Mouse (Mus musculus) monocyte, adult 5-6 weeks (primary cell): ENCODE results near the gene Rab20. TPM values are rescaled to one million over a fixed set of nuclear protein-coding genes. Genes with fewer than 3 reads are reported as not detected.

ENCODE experiments used
- ATAC-seq: fragments of 153-309, 156-312 bp; replicated peaks from 2 replicates; pipeline ENCODE4 v1.8.0; 2017; ENCODE audit warnings: mild to moderate bottlenecking; ENCODE audit not compliant: low TSS enrichment, insufficient number of reproducible peaks, severe bottlenecking, poor library complexity, low FRiP score
- total RNA-seq: library from RNA; stranded (forward); fragments of 200-1000, 200-491, 200-594 nt; gene quantifications from 3 replicates; pipeline ENCODE4 v1.2.3, GENCODE M21; 2017

Rab20 gene
- total RNA-seq, 1 experiment from 2014 or later, result 18.9 TPM

- ATAC-seq, result no peak
Measured at GRCm38 (mm10) chr8:11461847-11462246, 16.7 kb downstream of the Rab20 start.

- 0 out of 2 replicates have a peak, but pooled peaks have one; percentile 10 for ATAC-seq
Measured at GRCm38 (mm10) chr8:11460934-11461333, 17.6 kb downstream of the Rab20 start.

GRCm38 (mm10) chr8:11459016-11459415, 19.5 kb downstream of the Rab20 start:
- no peak for ATAC-seq

- no peak for ATAC-seq
Measured at GRCm38 (mm10) chr8:11457981-11458836, 20.3 kb downstream of the Rab20 start.

- ATAC-seq, result no peak
Measured at GRCm38 (mm10) chr8:11457278-11457677, 21.2 kb downstream of the Rab20 start.

- ATAC-seq, result no peak
Measured at GRCm38 (mm10) chr8:11454228-11454627, 24.3 kb downstream of the Rab20 start.

- no peak for ATAC-seq
Measured at GRCm38 (mm10) chr8:11452974-11453373, 25.5 kb downstream of the Rab20 start.

GRCm38 (mm10) chr8:11452559-11452958, 26.0 kb downstream of the Rab20 start:
- ATAC-seq, result peak; percentile 47; the same call in 1 of the 2 replicates

- ATAC-seq, result no peak
Measured at GRCm38 (mm10) chr8:11452152-11452551, 26.4 kb downstream of the Rab20 start.

GRCm38 (mm10) chr8:11450184-11451113, 28.1 kb downstream of the Rab20 start:
- ATAC-seq, result no peak

- no peak for ATAC-seq
Measured at GRCm38 (mm10) chr8:11447910-11448570, 30.5 kb downstream of the Rab20 start.

GRCm38 (mm10) chr8:11445790-11446189, 32.7 kb downstream of the Rab20 start:
- no peak for ATAC-seq

GRCm38 (mm10) chr8:11444216-11444615, 34.3 kb downstream of the Rab20 start:
- ATAC-seq, result no peak

GRCm38 (mm10) chr8:11443611-11444010, 34.9 kb downstream of the Rab20 start:
- ATAC-seq, result no peak

GRCm38 (mm10) chr8:11441291-11441690, 37.2 kb downstream of the Rab20 start:
- no peak for ATAC-seq

- no peak for ATAC-seq
Measured at GRCm38 (mm10) chr8:11437862-11438261, 40.6 kb downstream of the Rab20 start.

- peak; percentile 48; the same call in 1 of the 2 replicates for ATAC-seq
Measured at GRCm38 (mm10) chr8:11430688-11431087, 47.8 kb downstream of the Rab20 start.

GRCm38 (mm10) chr8:11423091-11423490, 55.4 kb downstream of the Rab20 start:
- ATAC-seq, result no peak

- ATAC-seq, result no peak
Measured at GRCm38 (mm10) chr8:11421968-11422367, 56.5 kb downstream of the Rab20 start.
